Mouse (Mus musculus) CD8-positive naive resting alpha-beta T cell, adult 2 months (primary cell): ENCODE measurements around the gene Cidec.

Source experiments
- DNase-seq, 2 experiments: peaks; one replicate each; pipeline ENCODE4 v3.0.0; 2022; ENCODE audit warnings: low read depth in 2 of 2, low spot score in 2 of 2

Cidec gene

DNA sequence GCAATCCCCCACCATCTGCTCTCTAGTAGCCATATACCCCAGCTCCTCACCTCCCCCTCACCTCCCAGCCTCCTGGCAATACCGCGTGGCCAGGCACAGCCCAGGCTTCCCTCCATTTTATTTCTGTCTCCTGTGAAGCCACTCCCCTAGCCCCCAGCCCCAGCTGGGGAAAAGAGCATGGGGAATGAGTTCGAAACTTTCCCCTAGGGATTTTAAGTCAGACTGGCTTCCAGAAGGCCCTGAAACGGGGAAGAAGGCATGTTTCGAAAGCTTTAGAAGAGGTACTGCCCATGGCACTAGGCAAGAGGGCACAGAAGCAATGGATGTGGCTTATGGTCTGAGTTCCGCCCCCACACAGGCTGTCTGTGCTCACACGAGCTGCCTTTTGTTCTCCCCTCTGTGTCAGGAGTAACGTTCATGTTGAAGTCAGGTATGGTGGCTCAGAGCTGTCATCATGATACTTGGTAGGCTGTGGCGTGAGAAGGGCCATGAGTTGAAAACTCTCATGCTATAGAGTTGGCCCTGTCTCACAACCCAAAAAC lies at the start of gene Cidec:
Cidec (minus strand) TSS at position 97 of the 542 bp plus-strand sequence.
- no peak for DNase-seq

DNA sequence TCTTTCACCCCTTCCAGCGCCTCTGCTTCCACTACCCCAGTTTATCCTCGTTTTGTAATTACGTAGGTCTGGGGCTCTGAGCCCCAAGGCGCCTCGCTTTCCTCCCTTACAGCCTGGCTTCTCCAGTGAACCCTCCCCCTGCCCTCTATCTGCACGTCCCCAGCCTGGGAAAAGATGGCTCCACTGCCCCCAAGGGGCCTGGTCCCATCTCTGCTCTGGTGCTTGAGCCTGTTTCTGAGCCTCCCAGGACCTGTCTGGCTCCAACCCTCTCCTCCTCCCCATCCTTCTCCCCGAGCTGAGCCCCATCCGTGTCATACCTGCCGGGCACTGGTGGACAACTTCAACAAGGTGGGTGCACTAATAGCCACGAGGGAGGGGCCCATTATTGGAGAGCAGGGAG lies 48.2 kb upstream of the Cidec start:
- DNase-seq, result no peak

DNA sequence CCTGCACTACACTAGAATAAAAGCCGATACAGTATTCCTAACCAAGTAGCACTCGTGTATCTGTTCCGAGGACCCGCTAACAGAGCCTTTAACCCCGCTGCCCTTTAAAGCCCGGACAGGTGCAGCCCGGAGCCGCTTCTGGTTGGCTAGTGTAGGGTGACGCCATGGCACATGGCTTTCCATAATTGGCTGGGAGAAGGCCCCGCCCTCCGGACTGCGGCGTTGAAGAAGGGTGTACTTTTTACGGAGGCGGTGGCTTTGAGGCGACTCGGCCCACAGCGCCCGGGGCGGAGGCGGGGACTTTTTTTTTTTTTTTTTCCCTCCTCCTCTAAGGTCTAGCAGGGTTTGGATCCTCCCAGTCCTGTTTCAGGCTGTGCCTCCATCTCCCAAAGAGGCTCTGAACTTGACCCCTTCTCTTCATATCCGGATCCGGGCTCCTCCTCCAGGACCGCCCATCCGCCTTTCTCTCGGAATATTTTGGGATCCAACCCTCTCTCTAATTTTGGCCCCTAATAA lies 47.6 kb upstream of the Cidec start, which contains the start of gene Creld1:
Creld1 (plus strand) TSS at position 198 of the 516 bp plus-strand sequence.
- DNase-seq, result peak; percentile 81 to 85

DNA sequence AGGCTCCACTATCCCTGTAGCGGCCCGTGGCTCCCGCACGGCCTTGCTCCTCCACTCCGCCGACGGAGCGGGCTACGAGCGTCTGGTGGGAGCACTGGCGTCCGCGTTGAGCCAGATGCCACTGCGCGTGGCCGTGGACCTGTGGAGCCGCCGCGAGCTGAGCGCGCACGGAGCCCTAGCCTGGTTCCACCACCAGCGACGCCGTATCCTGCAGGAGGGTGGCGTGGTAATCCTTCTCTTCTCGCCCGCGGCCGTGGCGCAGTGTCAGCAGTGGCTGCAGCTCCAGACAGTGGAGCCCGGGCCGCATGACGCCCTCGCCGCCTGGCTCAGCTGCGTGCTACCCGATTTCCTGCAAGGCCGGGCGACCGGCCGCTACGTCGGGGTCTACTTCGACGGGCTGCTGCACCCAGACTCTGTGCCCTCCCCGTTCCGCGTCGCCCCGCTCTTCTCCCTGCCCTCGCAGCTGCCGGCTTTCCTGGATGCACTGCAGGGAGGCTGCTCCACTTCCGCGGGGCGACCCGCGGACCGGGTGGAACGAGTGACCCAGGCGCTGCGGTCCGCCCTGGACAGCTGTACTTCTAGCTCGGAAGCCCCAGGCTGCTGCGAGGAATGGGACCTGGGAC lies 47.0 kb upstream of the Cidec start:
- DNase-seq, result peak; percentile 30 to 39

DNA sequence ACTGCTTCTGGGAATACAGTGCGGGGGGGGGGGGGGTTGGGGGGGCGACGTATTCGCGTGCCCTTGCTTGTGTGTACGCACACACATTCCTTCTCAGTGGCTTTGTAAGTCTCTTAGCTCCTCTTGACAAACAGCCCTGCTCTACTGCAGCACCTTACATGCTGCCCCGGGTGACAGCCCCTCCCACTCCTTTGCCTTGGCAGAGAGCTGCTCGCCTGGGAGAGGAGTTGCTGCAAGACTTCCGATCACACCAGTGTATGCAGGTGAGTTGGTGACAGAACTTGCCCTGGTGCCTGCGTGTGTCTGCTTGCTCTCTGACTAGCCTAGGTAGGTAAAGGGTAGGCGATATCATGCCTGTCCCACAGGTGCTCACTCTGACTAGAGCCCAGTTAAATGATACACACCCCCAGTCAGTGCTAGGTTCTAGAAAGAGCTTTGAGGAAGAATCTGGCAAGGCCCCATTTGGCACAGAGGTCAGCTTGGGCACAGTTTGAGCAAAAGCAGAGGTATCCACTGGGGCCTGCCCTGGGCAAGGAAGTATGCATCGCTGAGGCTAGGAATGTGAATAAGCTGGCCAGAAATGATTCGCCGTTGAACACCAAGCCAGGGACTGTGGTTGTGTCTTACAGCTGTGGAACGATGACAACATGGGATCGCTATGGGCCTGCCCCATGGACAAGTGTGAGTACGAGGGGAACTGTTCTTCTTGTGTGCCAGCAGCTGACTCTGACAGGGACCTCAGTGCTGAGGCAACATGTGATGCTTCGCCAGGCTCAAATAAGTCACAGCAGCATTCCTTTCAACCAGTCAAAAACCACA lies 45.2 kb upstream of the Cidec start:
- DNase-seq, result no peak

DNA sequence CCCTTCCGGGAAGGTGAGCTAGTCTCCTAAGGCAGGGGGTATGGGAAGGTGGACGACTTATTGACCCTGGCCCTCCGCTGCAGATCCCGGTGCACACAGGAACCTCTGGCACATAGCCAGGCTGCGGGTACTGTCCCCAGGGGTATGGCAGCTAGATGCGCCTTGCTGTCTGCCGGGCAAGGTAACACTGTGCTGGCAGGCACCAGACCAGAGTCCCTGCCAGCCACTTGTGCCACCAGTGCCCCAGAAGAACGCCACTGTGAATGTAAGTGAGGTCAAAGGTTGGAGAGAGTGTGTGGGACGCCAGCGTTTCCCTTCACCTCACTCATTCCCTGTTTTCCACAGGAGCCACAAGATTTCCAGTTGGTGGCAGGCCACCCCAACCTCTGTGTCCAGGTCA lies 43.3 kb upstream of the Cidec start:
- no peak for DNase-seq

DNA sequence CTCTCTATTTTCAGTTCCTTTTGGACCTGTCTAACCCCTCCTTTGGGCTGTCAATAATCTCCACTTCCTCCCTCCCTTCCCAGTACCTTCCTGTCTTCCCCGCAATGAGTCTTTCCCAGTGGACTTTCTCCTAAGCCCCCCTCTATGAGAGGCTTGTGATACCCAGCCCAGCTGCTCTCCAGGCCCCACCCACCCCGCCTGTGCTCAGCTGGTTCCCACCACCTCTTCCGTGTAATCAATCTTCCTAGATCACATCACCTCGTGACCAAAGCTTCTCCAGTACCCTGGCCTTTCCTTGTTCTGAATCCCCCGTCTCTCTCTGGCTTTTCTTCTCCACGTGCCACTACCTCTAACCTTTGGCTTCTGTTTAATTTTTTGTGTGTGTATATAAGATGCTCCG lies 41.8 kb upstream of the Cidec start:
- DNase-seq, result no peak

DNA sequence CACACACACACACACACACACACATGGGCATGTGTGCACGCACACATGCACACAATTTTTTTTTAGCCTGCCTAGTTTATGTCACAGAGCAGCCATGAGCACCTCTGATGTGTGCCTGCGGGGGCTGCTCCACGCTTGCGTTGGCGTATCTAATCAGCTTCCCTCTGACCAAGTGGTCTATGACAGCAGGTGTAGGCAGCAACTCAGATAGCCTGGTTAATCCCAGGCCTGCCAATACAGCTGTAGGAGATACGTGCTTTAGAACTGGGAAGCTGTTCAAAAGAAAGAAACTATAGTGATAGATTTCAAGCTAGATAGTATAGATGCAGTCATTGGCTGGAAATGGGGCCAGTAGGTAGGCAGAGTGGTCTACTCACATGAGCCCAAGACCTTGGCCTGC lies 38.2 kb upstream of the Cidec start:
- no peak for DNase-seq

DNA sequence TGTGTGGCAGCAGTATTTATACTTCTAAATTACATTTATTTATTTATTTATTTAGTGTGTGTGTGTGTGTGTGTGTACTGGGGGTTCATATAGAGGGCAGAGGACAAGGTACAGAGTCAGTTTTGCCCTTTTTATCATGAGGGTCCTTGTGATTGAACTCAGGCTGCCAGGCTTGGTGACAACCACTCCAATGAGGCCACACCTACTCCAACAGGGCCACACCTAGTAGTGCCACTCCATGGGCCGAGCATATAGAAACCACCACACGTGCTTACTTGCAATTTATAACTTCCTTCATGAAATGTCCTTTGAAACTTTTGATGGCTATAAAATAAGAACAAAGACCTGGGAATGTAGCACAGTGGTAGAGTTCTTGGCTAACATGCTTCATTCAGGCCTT lies 37.7 kb upstream of the Cidec start:
- no peak for DNase-seq

DNA sequence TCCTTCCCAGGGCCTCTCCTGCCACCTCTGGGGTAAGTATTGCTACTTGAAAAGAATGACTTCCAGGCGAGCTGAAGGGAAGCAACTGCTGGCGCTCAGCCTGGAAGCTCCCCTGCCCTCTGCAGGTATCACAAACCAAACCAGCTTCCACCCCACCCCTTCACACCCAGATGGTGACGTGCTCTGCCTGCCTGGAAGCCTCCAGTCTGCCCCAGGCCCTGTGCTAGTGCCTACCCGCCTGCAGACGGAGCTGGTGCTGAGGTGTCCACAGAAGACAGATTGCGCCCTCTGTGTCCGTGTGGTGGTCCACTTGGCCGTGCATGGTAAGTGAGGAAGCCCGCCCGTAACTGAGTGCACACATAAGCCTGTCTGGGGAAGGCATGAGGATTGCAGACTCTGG lies 36.5 kb upstream of the Cidec start:
- no peak for DNase-seq

DNA sequence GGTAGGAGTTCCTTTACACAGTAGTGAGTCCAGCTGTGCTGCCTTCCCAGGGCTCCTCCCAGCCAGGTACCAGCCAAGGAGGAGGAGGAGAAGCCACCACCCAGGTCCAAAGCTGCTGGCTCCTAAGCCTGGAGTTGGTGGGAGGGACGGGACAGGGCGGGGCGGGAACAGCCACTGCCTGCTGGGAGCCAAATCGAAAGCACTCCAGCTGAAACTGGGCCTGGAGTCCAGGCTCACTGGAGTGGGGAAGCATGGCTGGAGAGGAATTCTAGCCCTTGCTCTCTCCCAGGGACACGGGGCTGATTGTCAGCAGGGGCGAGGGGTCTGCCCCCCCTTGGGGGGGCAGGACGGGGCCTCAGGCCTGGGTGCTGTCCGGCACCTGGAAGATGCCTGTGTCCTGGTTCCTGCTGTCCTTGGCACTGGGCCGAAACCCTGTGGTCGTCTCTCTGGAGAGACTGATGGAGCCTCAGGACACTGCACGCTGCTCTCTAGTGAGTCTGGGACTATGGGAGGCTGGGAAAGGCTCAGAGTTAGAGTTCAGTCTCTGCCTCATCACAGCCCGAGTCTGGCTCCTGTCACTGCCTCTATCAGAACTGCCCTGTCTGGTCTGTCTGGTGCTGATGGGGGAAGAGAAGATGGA lies 35.9 kb upstream of the Cidec start, which contains the start of gene Il17rc:
Il17rc (plus strand) TSS at position 131 of the 640 bp plus-strand sequence.
- DNase-seq, result no peak

DNA sequence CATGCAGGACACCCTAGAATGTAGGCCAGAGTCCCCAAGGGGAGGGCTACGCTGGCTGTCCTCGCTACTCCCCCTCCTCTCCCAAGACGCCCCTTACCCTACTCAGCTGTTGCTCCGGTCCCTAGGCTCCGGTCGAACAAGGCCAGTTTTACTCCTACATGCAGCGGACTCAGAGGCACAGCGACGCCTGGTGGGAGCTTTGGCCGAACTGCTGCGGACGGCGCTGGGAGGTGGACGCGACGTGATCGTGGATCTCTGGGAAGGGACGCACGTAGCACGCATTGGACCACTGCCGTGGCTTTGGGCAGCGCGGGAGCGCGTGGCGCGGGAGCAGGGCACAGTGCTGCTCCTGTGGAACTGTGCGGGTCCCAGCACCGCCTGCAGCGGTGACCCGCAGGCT lies 33.9 kb upstream of the Cidec start:
- DNase-seq, result peak in 1 of 2 experiments; percentile 12

DNA sequence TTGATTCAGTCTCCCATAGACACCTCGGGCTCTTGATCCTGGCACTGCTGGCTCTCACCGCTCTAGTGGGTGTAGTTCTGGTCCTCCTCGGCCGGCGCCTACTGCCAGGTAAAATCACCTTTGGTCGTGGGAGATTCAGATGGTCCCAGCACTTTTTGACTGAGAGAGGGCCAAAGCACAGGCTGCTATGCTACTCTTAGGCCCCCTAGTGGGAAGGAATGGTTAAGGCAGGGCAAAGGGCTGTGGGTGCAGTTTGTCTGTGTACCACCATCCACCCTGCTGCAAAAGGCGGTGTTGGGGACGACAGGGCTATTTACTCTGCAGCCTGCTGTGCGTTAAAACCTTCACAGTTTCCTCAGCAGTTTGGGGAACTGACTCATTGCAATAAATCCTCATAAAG lies 33.5 kb upstream of the Cidec start:
- DNase-seq, result peak; percentile 72 to 80

DNA sequence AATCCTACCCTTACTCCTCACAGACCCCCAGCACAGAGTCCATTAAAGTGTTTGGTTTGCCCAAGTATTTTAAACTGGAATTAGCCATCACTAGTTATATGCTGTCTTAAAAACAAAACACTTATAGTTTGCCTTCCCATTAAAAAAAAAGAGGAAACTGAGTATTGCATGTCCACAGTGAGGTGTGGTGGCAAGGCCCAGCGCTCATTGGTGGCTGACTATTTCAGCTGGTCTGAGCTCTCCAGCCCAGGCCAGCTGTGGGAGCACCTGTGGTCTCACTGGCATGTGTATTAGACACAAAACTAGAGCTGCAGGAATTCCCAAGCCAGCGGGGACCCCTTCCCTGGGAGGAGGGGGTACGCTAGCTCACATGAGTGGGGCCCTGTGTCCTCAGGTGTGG lies 33.0 kb upstream of the Cidec start:
- DNase-seq, result no peak

DNA sequence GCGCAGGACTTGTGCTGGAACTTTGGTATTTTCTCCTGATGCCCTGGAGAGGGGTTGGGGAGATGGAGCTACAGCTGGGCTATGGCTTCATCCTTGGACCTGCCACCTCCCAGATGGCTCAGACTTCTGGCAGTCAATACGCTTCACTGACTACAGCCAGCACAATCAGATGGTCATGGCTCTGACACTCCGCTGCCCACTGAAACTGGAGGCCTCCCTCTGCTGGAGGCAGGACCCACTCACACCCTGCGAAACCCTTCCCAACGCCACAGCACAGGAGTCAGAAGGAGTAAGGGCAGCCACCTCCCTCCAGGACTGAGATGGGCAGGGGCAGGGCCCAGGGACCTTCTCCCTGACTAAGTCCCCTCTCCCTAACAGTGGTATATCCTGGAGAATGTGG lies 30.0 kb upstream of the Cidec start:
- no peak for DNase-seq

DNA sequence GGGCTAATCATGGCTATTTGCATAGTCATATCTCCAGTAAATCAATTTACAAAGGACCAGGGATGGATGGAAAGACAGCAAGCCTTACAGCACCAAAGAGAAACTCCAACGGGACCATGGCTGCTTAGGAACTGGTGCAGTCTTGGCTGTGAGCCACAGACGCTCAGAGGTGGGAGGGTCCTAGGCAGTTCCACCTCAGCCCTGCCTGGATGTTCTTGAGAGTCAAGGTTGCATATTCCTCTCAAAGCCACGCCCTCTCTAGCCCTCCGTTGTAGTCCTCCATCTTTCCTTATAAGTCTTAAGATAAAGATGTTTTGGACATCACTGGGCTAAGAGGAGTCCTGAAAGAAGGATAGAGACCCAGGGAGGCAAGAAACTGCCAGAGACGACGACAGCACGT lies 28.5 kb upstream of the Cidec start:
- DNase-seq, result no peak

DNA sequence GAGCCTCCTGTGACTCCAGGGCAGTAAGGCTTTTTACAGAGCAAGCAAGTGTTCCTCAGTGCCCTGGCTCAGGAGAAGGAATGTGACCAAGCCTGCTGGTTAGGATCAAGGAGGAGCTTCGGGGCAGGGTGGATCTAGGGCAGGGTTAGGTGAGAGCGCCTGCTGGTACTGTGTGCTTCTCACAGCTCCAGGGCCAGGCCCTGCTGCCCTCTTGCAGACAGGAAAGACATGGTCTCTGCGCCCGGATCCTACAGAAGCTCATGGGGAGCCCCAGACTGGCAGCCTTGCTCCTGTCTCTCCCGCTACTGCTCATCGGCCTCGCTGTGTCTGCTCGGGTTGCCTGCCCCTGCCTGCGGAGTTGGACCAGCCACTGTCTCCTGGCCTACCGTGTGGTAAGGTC lies 23.1 kb upstream of the Cidec start:
- no peak for DNase-seq

DNA sequence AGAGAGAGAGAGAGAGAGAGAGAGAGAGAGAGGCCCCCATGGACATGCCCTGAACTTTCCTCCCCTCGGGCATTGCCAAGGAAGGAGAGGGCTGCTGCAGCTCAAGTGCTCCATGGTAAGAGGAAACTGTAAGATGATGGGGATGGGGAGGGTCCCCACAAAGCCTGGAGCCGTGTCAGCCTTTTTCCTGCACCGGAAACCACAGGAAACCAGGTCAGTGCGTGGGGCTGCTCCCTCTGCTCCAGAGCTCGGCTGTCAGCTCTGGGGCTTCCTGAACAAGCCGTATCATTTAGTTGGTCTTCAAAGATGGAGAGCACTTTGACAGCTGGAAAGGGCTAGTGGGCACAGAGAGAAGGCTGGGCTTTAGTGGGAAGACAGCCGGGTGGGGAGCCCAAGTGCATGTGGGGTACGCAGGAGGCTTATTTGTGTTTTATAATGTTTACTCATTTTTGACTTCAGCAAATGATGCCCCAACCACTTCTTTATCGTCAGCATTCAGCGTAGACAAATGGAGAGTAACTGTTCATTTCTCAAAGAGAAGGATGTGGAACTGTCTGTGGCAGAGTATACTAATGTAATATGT lies 22.5 kb upstream of the Cidec start, which contains the start of gene Il17re:
Il17re (plus strand) TSS at position 533 of the 583 bp plus-strand sequence.
- DNase-seq, result no peak

DNA sequence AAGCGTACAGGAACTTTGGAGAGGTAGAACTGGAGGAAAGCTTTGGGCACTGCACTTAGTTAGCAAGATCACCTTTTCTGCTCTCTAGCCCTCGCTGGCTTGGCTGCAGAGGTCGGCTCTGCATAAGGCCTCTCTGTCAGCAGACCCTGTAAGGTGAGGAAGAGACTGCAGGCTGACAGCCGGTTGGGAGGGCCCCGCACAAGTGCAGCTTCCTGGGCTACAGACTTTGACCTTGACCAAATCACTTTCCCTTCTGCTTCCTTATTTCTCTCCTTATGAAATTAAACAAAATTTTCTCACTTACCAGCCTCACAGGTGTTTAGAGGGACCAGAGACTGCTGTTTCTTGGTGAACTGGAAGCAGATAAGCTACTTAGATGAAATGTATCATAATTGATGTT lies 19.4 kb upstream of the Cidec start:
- no peak for DNase-seq

DNA sequence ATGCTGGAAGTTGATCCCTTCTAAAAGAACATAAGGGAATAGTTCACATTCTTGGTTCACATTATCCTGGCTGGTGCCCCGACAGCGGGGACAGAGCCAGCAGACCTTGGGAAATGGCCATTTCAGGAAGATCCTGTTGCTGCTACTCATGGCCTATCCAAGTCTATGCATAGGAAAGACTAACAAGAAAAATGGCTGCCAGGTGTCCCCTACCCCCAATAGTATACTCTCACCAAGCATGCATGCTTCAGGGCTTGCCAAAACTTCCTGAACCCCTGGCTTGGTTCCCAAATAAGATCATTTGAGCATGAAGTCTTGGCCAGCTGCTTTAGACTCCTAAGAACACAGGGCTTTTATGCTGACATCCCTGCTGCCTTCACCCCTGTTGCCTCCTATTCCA lies 16.3 kb upstream of the Cidec start:
- no peak for DNase-seq

DNA sequence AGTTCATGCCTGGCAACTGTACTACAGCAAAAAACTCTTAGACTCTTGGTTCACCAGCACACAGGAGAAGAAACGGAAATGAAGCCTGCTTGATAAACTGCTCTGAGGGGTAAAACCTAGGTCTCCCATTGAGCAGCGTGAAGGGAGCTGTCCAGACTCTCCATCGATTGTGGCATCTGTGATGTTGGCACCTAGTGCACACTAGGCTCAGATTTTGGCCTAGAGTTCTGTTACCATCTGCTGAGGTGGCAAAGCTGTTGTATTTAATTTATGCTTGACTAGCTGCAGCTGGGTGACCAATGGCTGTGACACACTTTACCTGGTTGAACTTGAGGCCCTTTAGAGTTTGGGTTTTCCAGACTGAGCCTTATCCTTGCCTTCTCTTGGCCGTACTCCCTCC lies 12.1 kb upstream of the Cidec start:
- no peak for DNase-seq
